Mouse (Mus musculus) olfactory bulb, adult 2 months (tissue): ENCODE measurements at regions not wholly inside any gene's neighbourhood (a gene's known extent, or its start where the extent isn't known, plus 50 kb on each side); places are given as distances from the start of the nearest gene placed in this dataset.

ENCODE experiments used
- CTCF ChIP-seq: fragments of 200-500 bp; IDR thresholded peaks from 2 replicates; pipeline ENCODE4 v1.5.1; 2012; ENCODE audit warnings: low read depth, mild to moderate bottlenecking, low read length, moderate library complexity; ENCODE audit not compliant: insufficient read depth
- POLR2A ChIP-seq: fragments of 200-500 bp; IDR thresholded peaks from 2 replicates; pipeline ENCODE4 v1.6.1; 2012; ENCODE audit warnings: mild to moderate bottlenecking, low read depth, low read length, moderate library complexity; ENCODE audit not compliant: insufficient read depth

DNA sequence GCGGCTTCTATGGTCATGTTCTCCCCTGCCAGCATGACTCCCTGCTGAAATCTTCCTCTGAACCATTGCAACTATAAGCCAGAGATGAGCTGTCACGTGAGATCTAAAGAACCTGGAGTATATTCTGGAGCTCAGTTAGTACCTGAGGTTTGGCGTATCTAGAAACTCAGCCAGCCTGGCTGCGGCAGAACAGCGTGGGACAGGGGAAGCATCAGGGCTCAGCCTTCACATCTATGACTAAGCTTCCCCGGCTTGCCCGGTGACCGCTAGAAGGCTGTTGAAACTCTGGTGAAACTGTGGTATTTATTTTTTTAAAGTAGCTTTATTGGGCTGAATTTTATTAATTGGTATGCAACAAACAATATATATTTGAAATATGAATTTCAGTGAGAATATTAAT, 134.3 kb downstream of the Dll1 start:
- TF ChIP-seq POLR2A: no peak
- TF ChIP-seq CTCF: no peak
